Mouse (Mus musculus) granulocyte monocyte progenitor cell, adult 5-6 weeks (primary cell): ENCODE results near the gene Prss47. TPM values are rescaled to one million over a fixed set of nuclear protein-coding genes. Genes with fewer than 3 reads are reported as not detected.

Experiments used
- ATAC-seq: replicated peaks from 2 replicates; pipeline ENCODE4 v1.8.0; 2016; ENCODE audit warnings: mild to moderate bottlenecking, moderate TSS enrichment, inconsistent platforms; ENCODE audit not compliant: poor library complexity, severe bottlenecking
- total RNA-seq, 2 experiments: library from RNA; stranded (forward) in 1 of 2; stranded (reverse) in 1 of 2; fragments of 200-712, 200-1000 nt in 1 of 2; fragments of >200 nt in 1 of 2; fragmentation: Nextera tagmentation in 1 of 2; gene quantifications; 2 replicates each; pipeline ENCODE4 v1.2.3; 2014 to 2017

Prss47 gene
- total RNA-seq (2014; fragmentation: Nextera tagmentation) (not detected in 2 replicates), total RNA-seq (2017) (not detected in 2 replicates)

DNA sequence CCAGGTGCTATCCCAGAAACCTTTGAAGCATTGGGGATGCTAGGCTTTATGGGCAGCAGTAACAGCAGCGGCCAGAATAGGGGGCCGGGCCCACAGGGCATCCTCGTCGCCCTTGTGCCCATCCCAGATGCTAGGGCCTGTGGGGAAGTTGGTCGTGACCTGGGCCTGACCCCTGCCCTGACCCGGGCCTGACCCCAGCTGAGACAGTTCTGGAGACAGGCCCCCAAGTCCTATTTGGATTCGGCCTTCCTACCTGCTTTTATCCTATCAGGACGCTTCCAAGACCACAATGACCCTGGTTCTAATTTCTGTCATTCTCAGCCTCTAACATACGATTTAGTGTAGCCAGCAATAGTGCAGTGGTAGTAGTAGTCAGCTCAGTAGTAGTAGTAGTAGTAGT, at the start of gene Prss47:
Prss47 (minus strand) TSS at position 101 of the 400 bp plus-strand sequence.
- ATAC-seq = no peak

- ATAC-seq = peak; percentile 83
These were observed 48.7 kb upstream of the Prss47 start for GRCm38 (mm10) chr13:65101232-65101631.

DNA sequence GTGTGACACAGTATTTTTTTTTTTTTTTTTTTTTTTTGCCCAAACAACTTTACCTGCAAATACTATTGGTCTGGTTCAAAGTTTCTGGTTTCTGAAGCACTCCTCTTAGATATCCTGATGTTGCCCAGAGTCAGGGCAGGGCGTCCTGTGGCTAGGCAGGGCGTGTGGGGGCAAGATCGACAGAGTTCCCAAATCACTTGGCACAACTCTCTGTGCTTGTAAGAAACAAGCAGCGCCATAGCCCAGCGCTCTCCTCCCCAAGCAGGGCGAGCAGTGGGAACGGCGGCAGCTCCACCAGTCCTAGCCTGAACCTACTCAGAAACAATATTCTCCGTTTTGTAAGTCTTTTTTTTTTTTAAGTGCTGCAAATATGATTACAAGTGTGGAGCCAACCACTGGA, 48.1 kb upstream of the Prss47 start:
- peak; percentile 4; the same call in 1 of the 2 replicates for ATAC-seq

DNA sequence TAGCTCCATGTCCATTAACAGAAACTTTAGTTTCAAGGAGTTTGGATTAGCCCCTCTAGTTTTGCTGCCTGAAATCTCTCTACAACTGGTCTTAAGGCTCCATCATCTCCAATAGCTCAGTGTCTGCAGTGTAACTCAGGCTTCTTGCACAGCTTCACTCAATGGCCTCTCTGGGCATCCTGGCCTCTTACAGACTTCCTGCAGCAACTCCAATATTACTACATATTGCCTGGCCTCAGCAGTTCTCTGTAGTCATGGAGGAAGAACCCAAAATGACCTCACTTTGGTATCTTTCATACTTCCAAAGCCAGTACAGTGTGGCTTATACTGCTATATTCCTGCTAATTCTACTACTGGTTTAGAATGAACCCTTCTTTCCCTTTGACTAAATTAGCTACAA, 44.5 kb upstream of the Prss47 start:
- 0 out of 2 replicates have a peak, but pooled peaks have one; percentile 15 for ATAC-seq

DNA sequence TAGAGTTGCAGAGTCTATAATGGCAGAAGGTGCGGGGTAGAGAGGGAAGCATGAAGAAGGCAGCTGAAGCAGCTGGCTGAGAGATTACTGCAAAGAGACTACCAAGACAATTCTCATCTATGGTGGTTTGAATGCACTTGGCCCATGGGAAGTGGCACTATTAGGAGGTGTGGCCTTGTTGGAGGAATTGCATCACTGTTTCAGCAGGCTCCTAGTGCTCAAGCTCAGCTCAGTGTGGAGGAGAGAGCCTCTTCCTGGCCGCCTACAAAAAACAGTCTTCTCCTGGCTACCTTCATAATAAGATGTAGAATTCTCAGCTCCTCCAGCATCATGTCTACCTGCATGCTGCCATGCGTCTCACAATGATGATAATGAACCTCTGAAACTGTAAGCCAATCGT, 43.4 kb upstream of the Prss47 start:
- peak; percentile 49 for ATAC-seq

DNA sequence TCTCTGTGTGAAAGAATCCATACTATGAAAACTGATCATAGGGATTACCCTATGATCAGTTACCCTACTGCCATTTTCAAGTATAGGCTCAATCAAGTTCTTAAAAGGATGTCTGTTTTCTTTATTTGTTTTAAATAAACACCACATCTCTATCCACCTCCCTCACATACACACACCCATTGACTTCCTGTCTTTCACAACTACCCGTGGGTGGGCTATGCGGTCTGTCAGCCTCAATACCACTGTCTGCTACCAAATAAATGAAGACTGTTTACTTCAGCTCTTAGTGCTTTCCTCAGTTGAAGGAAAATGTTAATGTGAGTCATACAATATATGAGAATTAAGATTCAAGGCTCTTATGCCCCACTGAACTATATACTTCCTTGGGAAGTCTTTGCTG, 17.4 kb upstream of the Prss47 start:
- peak; percentile 59; the same call in 1 of the 2 replicates for ATAC-seq

GRCm38 (mm10) chr13:65035057-65035456, 17.5 kb downstream of the Prss47 start:
- peak; percentile 89 for ATAC-seq

- no peak for ATAC-seq
These were observed 19.8 kb downstream of the Prss47 start, which contains the start of gene Spata31d1c for GRCm38 (mm10) chr13:65032758-65033157. Spata31d1c (plus strand) TSS chr13:65033058.

DNA sequence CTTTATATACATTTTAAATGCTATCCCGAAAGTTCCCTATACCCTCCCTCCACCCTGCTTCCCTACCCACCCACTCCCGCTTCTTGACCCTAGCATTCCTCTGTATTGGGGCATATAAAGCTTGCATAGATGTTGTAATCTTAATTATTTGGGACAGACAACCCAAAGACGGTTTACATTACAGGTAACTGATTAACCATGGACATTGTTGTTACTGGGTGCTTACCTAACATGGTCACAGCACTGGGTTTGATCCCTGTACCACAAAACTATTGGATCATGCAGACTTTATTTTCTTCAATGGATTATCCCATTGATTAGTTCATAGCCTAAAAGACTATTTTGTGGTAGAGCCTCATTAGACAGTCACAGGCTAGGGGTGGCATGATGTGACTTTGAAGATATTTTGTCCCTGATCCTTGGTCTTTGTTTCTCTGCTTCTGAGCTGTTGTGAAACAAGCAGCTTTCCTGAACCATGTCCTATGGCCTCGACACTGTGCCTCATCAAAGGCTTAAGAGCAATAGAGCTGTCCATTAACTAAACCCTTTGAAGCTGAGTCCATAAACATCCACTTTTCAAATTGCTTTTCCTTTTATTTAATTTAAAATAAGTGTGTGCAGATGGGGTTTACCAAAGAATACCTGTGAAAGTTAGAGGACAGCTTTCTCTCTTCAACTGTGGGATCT, 41.4 kb downstream of the Prss47 start:
- no peak for ATAC-seq

DNA sequence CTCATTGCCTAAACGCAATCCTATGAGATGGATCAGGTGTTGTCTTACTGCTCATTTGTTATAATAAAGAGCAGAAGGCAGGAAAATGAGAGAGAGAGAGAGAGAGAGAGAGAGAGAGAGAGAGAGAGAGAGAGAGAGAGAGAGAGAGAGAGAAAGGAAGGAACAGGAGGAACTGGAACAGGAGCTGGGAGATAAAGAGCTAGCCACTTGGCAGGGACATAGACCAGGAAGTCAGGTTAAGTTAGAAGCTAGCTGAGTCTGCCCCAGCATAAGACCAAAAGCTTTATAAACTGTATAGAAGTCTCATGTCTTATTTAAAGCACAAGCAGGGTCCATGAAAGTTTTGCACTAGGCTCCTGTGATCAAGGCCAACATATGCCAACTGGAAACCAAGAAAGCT, 44.6 kb downstream of the Prss47 start:
- no peak for ATAC-seq

- no peak for ATAC-seq
These were observed 45.8 kb downstream of the Prss47 start for GRCm38 (mm10) chr13:65006760-65007159.

DNA sequence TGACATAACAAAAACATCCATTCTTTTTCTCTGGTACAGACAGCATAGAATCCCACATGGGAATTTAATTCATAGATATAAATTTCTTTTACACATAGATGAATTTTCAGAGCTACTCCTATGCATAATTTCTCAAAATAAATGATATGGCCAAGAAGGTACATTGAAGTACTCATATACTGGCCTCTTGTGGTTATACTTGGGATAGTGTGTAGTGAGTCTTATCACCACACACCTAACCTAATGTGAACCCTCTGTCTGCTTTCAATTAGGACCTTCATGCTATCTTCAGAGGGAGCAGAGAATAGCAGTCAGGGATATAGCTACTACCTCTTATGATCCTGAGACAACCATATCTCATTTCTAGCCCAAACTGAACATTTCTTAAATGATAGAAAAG, 47.1 kb downstream of the Prss47 start:
- no peak for ATAC-seq

Other genes with a start within 250 kb of the Prss47 start
- gene Cntnap3, start 148.8 kb downstream of the Prss47 start, total RNA-seq (2014; fragmentation: Nextera tagmentation) = not detected in 2 replicates
- gene Cntnap3, start 148.8 kb downstream of the Prss47 start, total RNA-seq (2017) = not detected in 2 replicates
- not detected in 2 replicates for gene Spata31, start 135.4 kb downstream of the Prss47 start, total RNA-seq (2014; fragmentation: Nextera tagmentation)
- gene Spata31, start 135.4 kb downstream of the Prss47 start, total RNA-seq (2017) = not detected in 2 replicates
- gene Spata31d1c, start 19.7 kb downstream of the Prss47 start, total RNA-seq (2014; fragmentation: Nextera tagmentation) = not detected in 2 replicates
- not detected in 2 replicates for gene Spata31d1c, start 19.7 kb downstream of the Prss47 start, total RNA-seq (2017)
- gene Mfsd14b, start 60.2 kb upstream of the Prss47 start, total RNA-seq (2014; fragmentation: Nextera tagmentation) = 46.0 and 55.2 TPM in 2 replicates
- gene Mfsd14b, start 60.2 kb upstream of the Prss47 start, total RNA-seq (2017) = 79.6 and 108 TPM in 2 replicates
- not detected in 2 replicates for gene Olfr465-ps1, start 85.3 kb upstream of the Prss47 start, total RNA-seq (2014; fragmentation: Nextera tagmentation)
- not detected in 2 replicates for gene Olfr465-ps1, start 85.3 kb upstream of the Prss47 start, total RNA-seq (2017)
- not detected in 2 replicates for gene Olfr466, start 97.5 kb upstream of the Prss47 start, total RNA-seq (2014; fragmentation: Nextera tagmentation)
- gene Olfr466, start 97.5 kb upstream of the Prss47 start, total RNA-seq (2017) = not detected in 2 replicates
- not detected in 2 replicates for gene Nlrp4f, start 153.2 kb upstream of the Prss47 start, total RNA-seq (2014; fragmentation: Nextera tagmentation)
- gene Nlrp4f, start 153.2 kb upstream of the Prss47 start, total RNA-seq (2017) = not detected in 2 replicates
- not detected in 2 replicates for gene Gm10775, start 206.8 kb upstream of the Prss47 start, total RNA-seq (2014; fragmentation: Nextera tagmentation)
- not detected in 2 replicates for gene Gm10775, start 206.8 kb upstream of the Prss47 start, total RNA-seq (2017)
- gene Zfp369, start 226.1 kb upstream of the Prss47 start, total RNA-seq (2014; fragmentation: Nextera tagmentation) = 34.1 and 67.7 TPM in 2 replicates
- 38.7 and 47.5 TPM in 2 replicates for gene Zfp369, start 226.1 kb upstream of the Prss47 start, total RNA-seq (2017)